Mouse (Mus musculus) lung, adult 2 months (tissue): Measurements from ENCODE around the gene Fus.

ENCODE experiments used
- CTCF ChIP-seq: fragments of 200-500 bp; IDR thresholded peaks from 2 replicates; pipeline ENCODE4 v1.5.1; 2011; ENCODE audit warnings: mild to moderate bottlenecking, low read length, control low read depth; ENCODE audit not compliant: insufficient read depth
- POLR2A ChIP-seq: fragments of 200-500 bp; IDR thresholded peaks from 2 replicates; pipeline ENCODE4 v1.6.1; 2011; ENCODE audit warnings: low read depth, mild to moderate bottlenecking, control low read depth, low read length, borderline replicate concordance; ENCODE audit errors: extremely low read depth

- TF ChIP-seq CTCF = no peak
- no peak for TF ChIP-seq POLR2A
Measured at GRCm38 (mm10) chr7:128006193-128006592, 38.9 kb downstream of the Fus start.
